Mouse (Mus musculus): ENCODE results near the gene Tlcd1.

GRCm38 (mm10) chr11:78211513-78211912 lies 35.0 kb downstream of the Tlcd1 start:
- TF ChIP-seq SRF (IDR thresholded peaks at IDR 0.05; ENCODE audit: control insufficient read depth, insufficient read length, low read depth), result no peak
- no peak for TF ChIP-seq POLR2A (IDR thresholded peaks at IDR 0.05; ENCODE audit: insufficient read length, low read depth)
